Mouse (Mus musculus): ENCODE results near the gene Ptma. TPM values are rescaled to one million over a fixed set of nuclear protein-coding genes. Genes with fewer than 3 reads are reported as not detected.

Ptma gene
- polyA plus RNA-seq (2015; fragmentation: Nextera tagmentation; extraction: Ambion mirVana), result 699 and 900 TPM in 2 replicates

DNA sequence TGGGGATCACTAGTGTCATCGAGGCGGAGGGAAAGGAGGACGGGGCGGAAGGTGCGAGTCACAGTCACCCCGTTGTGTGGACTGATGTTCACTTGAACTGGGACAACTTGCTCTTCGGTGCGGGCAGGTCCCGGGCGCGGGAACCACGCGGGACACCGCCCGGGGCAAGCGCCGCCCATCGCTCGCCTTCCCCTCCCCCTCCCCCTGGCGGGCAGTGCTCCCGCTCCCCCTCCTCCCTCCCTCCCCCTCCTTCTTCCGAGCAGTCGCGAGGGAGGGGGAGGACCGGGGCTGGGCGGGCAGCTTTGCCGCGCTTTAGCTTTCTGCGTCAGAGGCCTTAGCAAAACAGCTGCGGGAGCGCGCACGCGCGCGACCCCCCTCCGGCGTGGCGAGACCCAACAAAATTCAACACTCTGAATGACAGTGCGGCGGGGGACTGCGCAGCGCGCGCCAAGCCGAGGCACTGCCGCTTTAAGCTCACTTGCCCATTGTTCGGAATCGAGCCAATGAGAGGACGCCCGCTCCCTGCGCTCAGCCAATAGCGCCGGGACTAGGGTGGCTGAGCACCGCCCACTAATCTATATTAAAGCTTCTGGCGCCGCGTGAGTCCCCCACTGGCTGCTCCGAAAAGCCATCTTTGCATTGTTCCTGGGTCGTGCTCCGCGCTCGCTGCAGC is at the start of gene Ptma:
TSS of gene Ptma (plus strand) at position 611 of the 673 bp plus-strand sequence.

Other genes starting within 250 kb of the Ptma start
- 2.7 and 2.8 TPM in 2 replicates for gene B3gnt7, start 223.9 kb upstream of the Ptma start, polyA plus RNA-seq (2015; fragmentation: Nextera tagmentation; extraction: Ambion mirVana)
- 206 and 253 TPM in 2 replicates for gene Ncl, start 167.3 kb upstream of the Ptma start, polyA plus RNA-seq (2015; fragmentation: Nextera tagmentation; extraction: Ambion mirVana)
- 0.36 and 0.41 TPM in 2 replicates for gene Nmur1, start 100.5 kb upstream of the Ptma start, polyA plus RNA-seq (2015; fragmentation: Nextera tagmentation; extraction: Ambion mirVana)
- not detected in 2 replicates for gene Tex44, start 100.4 kb upstream of the Ptma start, polyA plus RNA-seq (2015; fragmentation: Nextera tagmentation; extraction: Ambion mirVana)
- gene Pde6d, start 55.9 kb downstream of the Ptma start, polyA plus RNA-seq (2015; fragmentation: Nextera tagmentation; extraction: Ambion mirVana), result 42.3 and 48.5 TPM in 2 replicates
- 15.8 and 16.2 TPM in 2 replicates for gene Cops7b, start 56.2 kb downstream of the Ptma start, polyA plus RNA-seq (2015; fragmentation: Nextera tagmentation; extraction: Ambion mirVana)
- 0.36 and 0.87 TPM in 2 replicates for gene Nppc, start 143.8 kb downstream of the Ptma start, polyA plus RNA-seq (2015; fragmentation: Nextera tagmentation; extraction: Ambion mirVana)
- 9.4 and 10.0 TPM in 2 replicates for gene Dis3l2, start 177.1 kb downstream of the Ptma start, polyA plus RNA-seq (2015; fragmentation: Nextera tagmentation; extraction: Ambion mirVana)

Data from urinary bladder, postnatal 0 days (tissue).